Mouse (Mus musculus) thymus, postnatal 0 days (tissue): ENCODE data around the gene Mtfmt. TPM values are rescaled to one million over a fixed set of nuclear protein-coding genes. Genes with fewer than 3 reads are reported as not detected.

ENCODE experiments used
- DNase-seq: peaks from one replicate; pipeline ENCODE4 v3.0.0-alpha.2; 2015; ENCODE audit warnings: low spot score
- polyA plus RNA-seq: library from polyadenylated mRNA; unstranded; fragments of >200 nt; fragmentation: Nextera tagmentation; extraction: Ambion mirVana; gene quantifications from 2 replicates; pipeline ENCODE4 v1.2.1, GENCODE M21; 2015

Mtfmt gene
- polyA plus RNA-seq, 1 experiment from 2014 or later: 23.5 TPM

DNA sequence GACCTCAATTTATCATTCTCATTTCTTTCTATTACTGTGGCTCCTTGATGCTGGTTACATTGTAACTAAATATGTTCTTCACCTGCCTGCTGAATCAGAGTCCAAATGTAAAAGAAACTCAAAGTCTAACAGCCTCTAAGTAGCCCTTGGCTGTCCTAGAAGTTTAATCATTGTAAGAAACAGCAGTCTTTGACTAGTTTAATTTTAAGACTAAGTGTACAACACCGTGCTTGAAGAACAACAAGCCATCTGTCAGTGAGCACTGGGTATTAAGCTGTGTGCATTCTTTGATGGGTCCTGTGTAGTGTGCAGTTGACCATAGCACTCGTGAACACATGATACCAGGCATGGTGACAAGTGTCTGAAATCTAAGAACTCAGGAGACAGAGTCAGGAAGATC, 8.1 kb upstream of the Mtfmt start:
- DNase-seq: no peak

DNA sequence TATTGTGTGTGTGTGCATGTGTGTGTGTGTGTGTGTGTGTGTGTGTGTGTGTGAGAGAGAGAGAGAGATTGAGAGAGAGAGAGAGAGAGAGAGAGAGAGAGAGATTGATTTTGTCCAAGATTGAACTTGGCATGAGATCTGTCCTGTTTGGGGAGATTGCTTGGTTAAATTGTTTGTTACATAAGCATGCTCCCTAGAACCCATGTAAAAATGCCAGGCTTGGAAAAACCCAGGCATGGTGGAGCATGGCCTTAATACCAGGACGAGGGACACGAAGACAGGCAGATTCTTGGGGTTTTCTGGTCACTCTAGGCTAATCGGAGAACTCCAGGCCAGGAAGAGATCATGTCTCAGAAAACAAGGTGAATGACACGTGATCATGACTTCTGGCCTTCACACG, 7.6 kb upstream of the Mtfmt start:
- no peak for DNase-seq

DNA sequence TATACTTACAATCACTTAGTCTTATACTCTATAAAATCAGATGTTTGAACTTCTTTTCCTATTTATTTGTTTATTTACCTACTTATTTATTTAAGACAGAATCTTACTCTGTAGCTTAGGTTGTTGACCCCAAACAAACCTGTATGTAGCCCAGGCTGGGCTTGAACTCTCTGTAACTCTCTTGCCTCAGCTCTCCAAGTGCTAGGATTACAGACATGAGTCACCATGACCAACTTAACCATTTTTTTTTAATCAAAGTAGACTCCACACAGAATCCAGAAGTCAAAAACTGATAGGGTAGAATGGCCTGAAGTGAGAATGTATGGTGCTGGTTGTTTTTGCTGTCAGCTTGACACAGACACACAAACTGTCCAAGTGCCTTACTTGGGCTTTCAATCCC, 5.2 kb upstream of the Mtfmt start:
- no peak for DNase-seq

DNA sequence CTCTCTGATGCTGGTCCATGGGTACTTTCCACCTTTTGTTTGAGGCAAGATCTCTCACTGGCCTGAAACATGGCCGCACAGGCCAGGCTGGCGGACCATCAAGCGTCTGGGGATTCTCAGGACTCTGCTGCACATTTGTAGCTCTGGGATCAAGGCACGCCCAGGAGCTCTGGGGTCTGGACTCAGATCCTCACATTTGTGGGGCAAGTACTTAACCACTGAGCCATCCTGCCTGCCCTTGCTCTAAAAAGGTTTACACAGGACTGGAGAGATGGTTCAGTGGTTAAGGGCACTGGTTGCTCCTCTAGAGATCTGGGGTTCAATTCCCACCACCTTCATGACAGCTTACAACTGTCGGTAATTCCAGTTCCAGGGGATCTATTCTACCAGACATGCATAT, 4.7 kb upstream of the Mtfmt start:
- no peak for DNase-seq

DNA sequence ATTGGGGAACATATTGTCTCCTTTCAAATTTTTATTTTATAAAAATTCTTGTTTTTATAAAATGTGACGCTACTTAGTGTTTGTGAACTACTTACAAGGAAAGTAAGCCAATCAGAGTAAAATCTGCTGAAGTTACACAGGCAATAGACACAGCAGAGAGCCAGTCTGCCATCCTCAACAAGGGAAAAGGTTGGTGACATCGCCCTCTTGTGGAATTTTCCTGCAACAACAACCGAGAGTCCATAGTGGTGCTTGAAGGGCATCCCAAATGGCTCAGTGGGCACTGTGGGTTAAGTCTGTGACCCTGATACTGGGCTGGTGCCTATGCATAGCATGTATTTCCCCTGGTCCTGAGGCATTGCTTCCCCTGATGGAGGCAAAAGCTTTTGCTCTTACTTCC, 3.3 kb upstream of the Mtfmt start:
- DNase-seq: peak; percentile 83

DNA sequence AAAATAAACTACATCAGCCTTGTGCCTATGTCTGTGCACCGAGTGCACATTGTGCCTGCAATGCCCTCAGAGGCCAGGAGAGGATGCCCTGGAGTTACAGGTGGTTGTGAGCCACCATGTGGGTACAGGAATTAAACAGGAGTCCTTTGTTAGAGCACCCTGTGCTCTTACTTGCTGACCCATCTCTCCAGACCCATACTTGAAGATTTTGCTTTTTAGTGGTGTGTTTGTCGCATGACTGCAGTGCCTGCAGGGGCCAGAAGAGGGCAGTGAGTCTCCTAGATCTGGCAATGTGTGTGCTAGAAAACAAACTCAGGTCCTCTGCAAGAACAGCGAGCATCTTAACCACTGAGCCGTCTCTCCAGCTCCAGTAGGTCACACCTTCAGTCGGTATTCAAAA, 1.4 kb upstream of the Mtfmt start:
- peak; percentile 63 for DNase-seq

DNA sequence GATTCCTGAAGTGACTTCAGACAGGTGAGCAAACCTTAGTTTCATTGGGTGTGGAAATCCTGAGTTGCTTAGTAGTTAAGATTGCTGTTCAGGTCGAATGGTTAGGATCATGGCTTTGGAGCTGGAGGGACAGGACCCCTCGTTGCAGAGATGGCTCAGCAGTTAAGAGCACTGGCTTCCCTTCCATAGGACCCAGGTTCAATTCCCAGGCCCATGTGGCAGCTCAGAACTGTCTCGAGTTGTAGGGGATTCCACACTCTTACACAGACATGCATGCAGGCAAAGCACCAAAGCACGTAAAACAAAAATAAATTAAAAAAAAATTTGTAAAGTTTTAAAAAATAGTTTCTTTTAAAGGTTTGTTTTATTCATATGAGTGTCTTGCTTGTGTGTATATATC, 371 bp upstream of the Mtfmt start:
- DNase-seq: no peak

DNA sequence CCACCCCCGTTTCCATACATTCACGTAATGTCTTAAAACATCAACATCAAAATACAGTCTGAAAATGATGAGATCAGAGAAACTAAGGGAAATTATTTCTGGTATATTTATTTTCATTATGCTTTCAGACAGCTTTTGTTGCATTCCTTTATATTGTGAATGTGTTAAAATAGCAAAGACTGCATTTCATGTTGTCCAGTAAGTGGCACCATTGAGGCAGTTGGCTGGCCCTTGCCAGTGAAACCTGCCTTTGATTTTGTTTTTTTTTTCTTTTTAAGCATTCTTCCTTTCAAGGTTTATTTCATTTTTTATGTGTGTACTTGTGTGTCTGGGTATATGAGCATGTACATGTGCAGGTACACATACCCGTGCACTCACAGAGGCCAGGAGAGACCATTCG, 9.1 kb downstream of the Mtfmt start:
- DNase-seq: no peak

DNA sequence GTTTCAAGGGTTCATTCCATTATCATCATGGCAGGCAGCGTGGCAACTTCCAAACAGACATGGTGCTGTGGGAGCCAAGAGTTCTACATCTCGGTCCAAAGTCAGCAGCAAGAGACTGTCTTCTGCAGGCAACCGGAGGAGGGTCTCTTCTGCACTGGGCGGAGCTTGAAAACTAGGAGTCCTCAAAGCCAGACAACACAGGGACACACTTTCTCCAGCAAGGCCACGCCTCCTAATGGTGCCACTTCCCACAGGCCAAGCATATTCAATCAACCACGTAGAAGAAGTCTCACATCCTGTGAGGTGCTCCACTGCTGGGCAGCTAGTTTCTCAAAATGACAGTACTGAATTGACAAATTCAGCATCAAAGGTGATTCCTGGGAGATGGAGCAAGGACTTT, 12.4 kb downstream of the Mtfmt start:
- DNase-seq: no peak

DNA sequence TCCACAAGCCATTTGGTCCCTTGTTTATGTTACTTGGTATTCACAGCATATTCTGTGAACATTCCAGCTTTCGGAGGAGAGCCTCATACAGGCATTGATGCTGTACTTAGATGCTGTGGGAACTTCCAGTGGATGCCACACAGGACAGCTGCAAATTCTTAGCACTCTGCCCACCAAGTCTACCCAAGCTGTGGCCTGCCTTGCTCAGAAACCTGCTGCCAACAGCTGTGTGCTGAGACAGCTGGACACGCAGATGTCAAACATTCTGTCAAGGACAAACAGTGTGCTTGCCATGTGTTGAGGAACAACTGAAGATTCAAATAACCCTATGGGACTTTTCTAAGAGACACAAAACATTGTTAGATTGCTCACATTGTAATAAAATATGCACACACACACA, 23.4 kb downstream of the Mtfmt start:
- no peak for DNase-seq

DNA sequence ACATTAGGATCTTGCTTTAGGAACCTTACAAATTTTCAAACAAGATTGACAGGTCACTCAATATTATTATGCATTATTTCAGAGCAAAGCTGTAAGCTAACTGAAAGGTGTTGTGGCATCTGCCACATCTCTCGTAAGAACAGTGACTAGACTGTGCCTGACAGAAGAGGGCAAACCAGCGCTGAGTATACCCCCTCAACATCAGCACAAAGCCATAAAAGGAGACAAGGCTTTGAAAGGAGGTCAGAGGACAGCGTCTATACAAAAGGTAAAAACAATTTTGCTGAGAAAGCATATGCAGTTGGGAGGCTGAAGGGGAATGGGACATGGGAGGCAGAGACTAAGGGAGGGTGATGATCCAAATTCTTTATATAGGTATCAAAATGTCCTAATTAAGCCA, 24.6 kb downstream of the Mtfmt start:
- DNase-seq: no peak

DNA sequence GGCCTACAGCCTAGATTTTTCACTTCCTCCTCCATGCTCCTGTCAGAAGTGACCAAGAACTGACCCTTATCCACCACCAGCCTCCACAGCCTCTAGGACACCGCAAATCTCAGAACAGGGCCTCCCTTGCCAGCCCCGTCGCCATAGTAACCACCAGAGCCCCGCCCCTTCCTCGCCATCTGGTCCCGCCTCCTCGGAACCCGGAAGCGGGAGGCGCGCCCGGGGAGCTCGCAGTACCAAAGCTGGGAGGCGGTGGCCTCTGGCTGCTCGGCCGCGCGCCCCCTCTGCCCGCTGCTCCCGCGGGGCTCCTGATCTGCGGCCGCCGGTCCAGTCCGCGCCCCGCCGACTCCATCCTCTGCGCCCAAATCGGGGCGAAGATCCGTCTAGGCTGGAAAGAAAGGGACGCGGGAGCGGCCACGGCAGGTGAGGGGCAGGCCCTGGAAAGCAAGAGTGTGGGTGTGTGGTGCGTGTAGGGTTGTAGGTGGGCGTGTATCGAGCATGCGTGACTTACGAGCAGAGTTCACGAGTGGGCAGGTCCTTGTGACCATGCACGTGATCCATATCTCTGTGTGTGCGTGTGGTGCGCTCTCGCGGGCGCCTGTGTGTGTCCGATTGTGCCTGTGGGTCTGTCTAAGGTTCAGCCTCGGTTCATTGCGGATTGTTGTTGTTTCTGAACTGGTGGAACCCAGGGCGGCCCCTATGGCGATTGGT, 25.3 kb downstream of the Mtfmt start, which contains the start of gene Spg21:
Gene Spg21, plus strand, starts transcription at position 216 of the 711 bp plus-strand sequence.
- peak; percentile 93 for DNase-seq

DNA sequence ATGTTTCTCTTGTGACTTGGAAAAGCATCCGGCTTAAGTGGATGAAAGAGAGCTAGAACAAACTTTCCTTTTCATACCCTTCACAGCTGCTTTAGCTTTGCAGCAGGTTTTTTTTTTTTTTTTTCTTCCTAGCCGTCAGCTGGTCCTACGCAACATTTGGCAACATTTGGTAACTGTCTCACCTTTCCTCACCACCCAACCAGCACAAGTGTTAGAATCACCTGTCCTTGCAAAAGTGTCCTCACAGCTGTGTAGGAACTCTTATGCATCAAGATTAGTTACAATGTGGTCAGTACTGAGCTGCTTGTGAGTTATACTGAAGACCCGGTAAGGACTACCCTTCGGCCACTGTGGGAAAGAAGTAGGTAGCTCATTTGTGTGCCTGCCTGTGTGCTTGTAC, 27.0 kb downstream of the Mtfmt start:
- DNase-seq: no peak

DNA sequence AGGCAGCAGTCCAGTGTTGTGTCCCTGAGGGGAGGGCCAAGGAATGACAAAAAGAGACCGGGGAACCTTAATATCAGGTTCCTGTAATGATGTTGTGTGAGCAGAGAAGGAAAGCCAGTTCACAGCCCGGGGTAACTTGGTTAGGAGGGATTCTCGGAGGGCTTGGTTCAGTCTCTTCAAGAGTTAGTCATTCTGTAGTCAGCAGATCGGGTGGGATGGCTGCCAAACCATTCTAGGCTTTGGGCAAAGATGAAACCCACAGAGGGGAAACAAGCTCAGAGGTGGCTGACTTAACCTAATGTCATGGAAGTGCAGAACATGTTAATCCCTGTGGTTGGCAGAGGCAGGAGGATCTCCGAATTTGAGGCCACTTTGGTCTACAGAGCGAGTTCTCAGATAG, 28.6 kb downstream of the Mtfmt start:
- DNase-seq: no peak

DNA sequence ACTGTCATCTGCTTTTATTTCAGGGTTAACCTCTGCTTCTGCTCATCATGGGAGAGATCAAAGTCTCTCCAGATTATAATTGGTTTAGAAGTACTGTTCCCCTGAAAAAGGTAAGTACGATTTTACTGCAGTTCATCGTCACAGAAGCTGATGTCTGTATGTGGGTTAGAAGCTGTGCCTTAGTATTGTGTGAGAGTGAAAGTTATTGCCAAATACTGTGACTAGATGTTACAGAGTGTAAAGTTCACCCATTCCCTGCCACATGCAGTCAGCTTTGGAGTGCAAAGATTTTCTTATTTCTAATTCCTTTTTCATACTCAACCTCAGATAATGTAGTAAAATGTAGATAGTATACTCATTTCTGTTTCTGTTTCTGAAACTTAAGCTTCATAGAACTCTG, 29.7 kb downstream of the Mtfmt start:
- no peak for DNase-seq

DNA sequence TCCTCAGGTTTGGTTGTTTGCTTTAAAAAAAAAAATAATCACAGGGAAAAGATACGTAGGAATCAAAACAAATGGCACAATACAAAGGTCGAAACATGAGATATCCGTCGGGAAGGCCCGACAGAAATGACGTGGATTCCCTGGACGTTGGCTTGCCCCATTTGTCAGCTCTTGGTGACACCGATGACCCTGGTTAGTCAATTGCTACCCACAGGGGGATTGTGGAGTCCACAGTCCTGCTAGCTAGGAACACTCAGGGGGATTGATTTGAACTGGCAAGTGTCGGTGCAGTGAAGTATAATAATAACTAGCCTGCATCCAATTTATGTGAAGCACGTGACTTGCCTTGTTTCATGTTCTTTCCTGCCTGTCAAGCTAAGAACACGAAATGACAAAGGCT, 32.1 kb downstream of the Mtfmt start:
- no peak for DNase-seq

DNA sequence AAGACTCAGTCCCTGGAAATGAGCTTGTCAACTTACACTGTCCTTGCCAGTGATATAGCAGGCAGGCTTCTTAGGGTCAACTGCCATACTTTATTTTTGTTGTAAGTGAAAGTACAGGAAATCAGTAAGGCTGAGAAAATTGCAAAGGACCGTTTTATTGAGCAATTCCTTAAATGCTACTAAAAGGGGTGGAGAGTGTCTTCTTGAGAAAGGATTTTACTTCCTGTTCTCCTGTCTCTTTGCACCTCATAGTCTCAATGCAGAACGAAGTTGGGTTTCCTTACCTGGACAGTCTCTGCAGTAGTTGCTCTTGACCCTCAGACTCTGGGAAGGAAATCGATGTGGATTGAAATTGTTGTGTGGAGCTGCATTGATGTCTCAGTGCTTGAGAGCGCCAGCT, 37.2 kb downstream of the Mtfmt start:
- DNase-seq: no peak

DNA sequence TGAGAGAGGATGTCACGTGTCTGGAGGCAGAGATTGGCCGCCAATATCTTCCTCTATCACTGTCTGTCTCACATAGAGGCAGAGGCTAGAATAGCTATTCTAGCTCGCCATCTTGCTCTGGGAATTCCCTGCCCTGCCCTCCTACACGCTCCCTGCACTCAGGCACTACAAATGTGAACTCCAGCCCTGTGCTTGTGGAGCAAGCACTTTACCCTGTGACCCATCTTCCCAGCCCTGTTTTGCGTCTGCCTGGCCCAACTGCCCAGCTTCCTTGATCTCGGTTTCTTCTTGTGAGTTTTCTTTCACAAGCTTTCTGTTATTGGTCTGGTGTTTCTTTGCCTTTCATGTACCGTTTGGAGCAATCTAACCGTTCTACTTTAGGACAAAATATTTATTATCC, 43.6 kb downstream of the Mtfmt start:
- DNase-seq: no peak

DNA sequence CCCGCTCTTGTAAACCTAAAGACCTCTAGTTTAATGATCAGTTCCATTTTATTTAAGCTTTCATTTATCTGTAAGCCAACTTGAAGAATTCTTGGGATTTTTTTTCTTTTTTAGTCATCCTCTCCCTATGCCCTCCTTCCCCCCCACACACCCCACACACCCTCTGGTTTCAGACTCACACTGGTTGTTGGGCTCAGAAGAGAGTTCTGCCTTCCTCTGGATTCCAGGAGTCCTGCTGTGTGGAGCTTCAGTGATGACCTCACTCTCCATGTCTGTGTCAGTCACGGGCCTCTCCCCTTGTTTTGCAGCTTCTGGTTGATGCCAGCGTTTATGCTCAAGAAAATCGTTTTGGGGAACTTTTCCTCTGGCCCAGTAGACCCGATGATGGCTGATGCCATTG, 44.5 kb downstream of the Mtfmt start:
- no peak for DNase-seq

DNA sequence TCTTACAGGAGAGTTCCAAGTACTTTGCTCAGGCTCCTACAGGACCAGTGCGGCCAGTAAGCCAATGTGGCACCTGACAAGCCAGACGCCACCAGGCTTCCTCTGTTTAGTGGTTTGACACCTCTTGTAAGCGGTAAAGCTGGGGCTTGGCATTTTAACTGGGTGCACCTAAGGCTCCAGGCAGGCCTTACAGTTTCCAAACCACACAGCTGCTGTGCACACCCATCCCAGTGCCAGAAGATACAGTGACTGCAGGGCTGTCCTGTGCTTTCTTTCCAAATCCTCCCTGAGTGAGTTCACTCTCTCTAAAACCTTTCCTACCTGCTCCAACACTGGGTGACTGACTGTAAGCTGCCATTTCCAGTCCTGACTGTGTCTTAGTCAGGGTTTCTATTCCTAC, 55.9 kb downstream of the Mtfmt start:
- DNase-seq: no peak

DNA sequence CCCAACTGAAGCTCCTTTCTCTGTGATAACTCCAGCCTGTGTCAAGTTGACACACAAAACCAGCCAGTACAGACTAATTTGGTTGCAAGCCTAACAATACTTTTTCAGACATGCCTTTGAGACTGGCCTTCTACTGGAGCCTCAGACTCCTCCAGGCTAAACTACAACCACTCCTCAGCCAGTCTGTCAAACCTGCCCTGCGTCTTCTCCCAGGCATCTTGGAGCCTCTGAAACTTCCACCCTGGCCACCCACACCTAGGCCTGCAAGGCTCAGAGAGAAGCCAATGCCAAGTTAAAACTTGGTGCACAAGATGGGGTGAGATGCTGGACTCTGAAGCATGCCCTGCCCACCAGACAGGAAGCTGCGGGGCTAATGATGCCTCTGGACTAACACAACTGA, 56.8 kb downstream of the Mtfmt start:
- no peak for DNase-seq

DNA sequence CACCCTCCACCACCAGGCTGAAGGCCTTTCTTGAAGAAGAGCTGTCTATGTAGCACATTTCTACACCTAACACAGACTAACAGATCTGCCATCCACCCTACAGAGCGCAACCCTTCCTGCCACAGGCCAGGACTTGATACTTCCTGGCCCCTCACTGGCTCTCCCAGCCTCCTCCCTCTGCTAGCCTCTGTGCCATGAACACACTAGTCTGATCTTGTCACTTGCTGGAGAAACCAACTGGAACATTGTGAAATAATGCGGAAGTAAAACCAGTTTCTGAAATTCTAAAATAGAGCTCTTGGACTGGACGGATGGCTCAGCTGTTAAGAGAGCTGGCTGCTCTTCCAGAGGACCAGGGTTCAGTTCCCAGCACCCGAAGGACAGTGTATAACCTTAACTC, 57.3 kb downstream of the Mtfmt start:
- no peak for DNase-seq

DNA sequence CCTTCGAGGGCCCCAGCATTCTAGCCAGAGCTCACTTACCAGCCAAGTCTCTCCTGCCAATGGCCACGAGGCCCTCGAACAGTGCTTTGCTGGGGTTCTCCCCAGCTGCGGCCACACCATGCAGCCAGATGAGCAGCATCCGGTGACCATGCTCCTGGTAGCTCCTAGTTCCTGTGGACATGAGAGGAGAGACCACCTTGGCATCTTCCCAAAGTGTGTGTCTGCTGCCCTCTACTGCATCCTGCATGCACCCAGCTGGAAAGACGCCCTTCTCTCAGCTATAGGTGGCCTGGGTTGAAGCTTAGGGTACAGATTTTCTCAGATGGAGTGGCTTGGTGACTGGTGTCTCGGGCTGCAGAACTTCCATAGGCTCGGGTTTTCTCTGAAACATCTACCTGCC, 66.6 kb downstream of the Mtfmt start:
- no peak for DNase-seq
